Mouse (Mus musculus): Measurements from ENCODE around the gene Olfr68. TPM values are rescaled to one million over a fixed set of nuclear protein-coding genes. Genes with fewer than 3 reads are reported as not detected.
"Not testable (repeated sequence)": the region's sequence is repeated elsewhere in the genome, so short reads cannot be mapped to it uniquely, and the experiment has no call there.

Olfr68 gene
- polyA plus RNA-seq, 1 experiment from 2014 or later = not detected

GRCm38 (mm10) chr7:103771494-103771893 is 8.0 kb downstream of the Olfr68 start, which contains the start of gene Olfr69:
TSS of gene Olfr69 (minus strand) at chr7:103771594.
- no peak for TF ChIP-seq CTCF (IDR thresholded peaks at IDR 0.05; ENCODE audit: low read depth)
- 73% methylated on average over 2 of the region's 2 CpGs for WGBS
- DNase-seq (ENCODE audit: low spot score) (no peak), ATAC-seq (replicated peaks; ENCODE audit: low FRiP score, low read depth) (no peak)
- no peaks in the 10 kb centered on the region for H3K9me3 ChIP-seq (replicated peaks; ENCODE audit: low read length)
- no peak within 1 kb of the TSS for H3K4me3 ChIP-seq (replicated peaks; ENCODE audit: low read depth, low read length)
- H3K4me1 ChIP-seq (replicated peaks; ENCODE audit: insufficient read depth, low read length) = no peaks in the 10 kb centered on the region
- H3K4me2 ChIP-seq (ENCODE audit: low read length) = no peak within 1 kb of the TSS
- H3K9ac ChIP-seq (ENCODE audit: low read depth, low read length) = no peak within 1 kb of the TSS
- no peaks in the 10 kb centered on the region for H3K36me3 ChIP-seq (ENCODE audit: insufficient read depth, low read length)
- no peak within 1 kb of the TSS for H3K27ac ChIP-seq
- H3K27me3 ChIP-seq (ENCODE audit: insufficient read depth, low read length) = no peaks in the 10 kb centered on the region

GRCm38 (mm10) chr7:103767687-103768086 is 11.8 kb downstream of the Olfr68 start:
- H3K36me3 ChIP-seq (ENCODE audit: insufficient read depth, low read length); H3K9ac ChIP-seq (ENCODE audit: low read depth, low read length); H3K4me3 ChIP-seq (replicated peaks; ENCODE audit: low read depth, low read length); H3K27me3 ChIP-seq (ENCODE audit: insufficient read depth, low read length); ATAC-seq (replicated peaks; ENCODE audit: low FRiP score, low read depth); H3K4me1 ChIP-seq (replicated peaks; ENCODE audit: insufficient read depth, low read length); H3K27ac ChIP-seq; DNase-seq (ENCODE audit: low spot score); H3K4me2 ChIP-seq (ENCODE audit: low read length); H3K9me3 ChIP-seq (replicated peaks; ENCODE audit: low read length): not testable (repeated sequence)
- WGBS = 91% methylated on average over 4 of the region's 6 CpGs

- not testable (repeated sequence) for DNase-seq (ENCODE audit: low spot score); H3K9me3 ChIP-seq (replicated peaks; ENCODE audit: low read length); H3K4me2 ChIP-seq (ENCODE audit: low read length); H3K4me3 ChIP-seq (replicated peaks; ENCODE audit: low read depth, low read length); H3K36me3 ChIP-seq (ENCODE audit: insufficient read depth, low read length); H3K4me1 ChIP-seq (replicated peaks; ENCODE audit: insufficient read depth, low read length); H3K9ac ChIP-seq (ENCODE audit: low read depth, low read length); ATAC-seq (replicated peaks; ENCODE audit: low FRiP score, low read depth); H3K27ac ChIP-seq; H3K27me3 ChIP-seq (ENCODE audit: insufficient read depth, low read length)
- 81% methylated on average over 6 of the region's 6 CpGs for WGBS
These were observed 17.3 kb downstream of the Olfr68 start for GRCm38 (mm10) chr7:103762212-103762611.

- no peak for ATAC-seq (replicated peaks; ENCODE audit: low FRiP score, low read depth)
- no peaks in the 10 kb centered on the region for H3K27me3 ChIP-seq (ENCODE audit: insufficient read depth, low read length)
- H3K9ac ChIP-seq (ENCODE audit: low read depth, low read length) = no peak within 1 kb of the TSS
- no peak for TF ChIP-seq CTCF (IDR thresholded peaks at IDR 0.05; ENCODE audit: low read depth)
- no peak for DNase-seq (ENCODE audit: low spot score)
- H3K4me3 ChIP-seq (replicated peaks; ENCODE audit: low read depth, low read length) = no peak within 1 kb of the TSS
- H3K4me2 ChIP-seq (ENCODE audit: low read length) = no peak within 1 kb of the TSS
- H3K9me3 ChIP-seq (replicated peaks; ENCODE audit: low read length) = no peaks in the 10 kb centered on the region
- no peaks in the 10 kb centered on the region for H3K4me1 ChIP-seq (replicated peaks; ENCODE audit: insufficient read depth, low read length)
- no peak within 1 kb of the TSS for H3K27ac ChIP-seq
- no peaks in the 10 kb centered on the region for H3K36me3 ChIP-seq (ENCODE audit: insufficient read depth, low read length)
- WGBS = 34% methylated on average over 2 of the region's 2 CpGs
These were observed 22.3 kb downstream of the Olfr68 start, which contains the start of gene Olfr630 for GRCm38 (mm10) chr7:103757233-103757632. TSS of gene Olfr630 (minus strand) at chr7:103757333.

GRCm38 (mm10) chr7:103744843-103745242 is 34.7 kb downstream of the Olfr68 start, which contains the start of gene Olfr629:
TSS of gene Olfr629 (minus strand) at chr7:103744943.
- Histone ChIP-seq H3K27me3 (ENCODE audit: insufficient read depth, low read length) (no peaks in the 10 kb centered on the region), H3K27ac (no peak within 1 kb of the TSS), H3K9me3 (replicated peaks; ENCODE audit: low read length) (no peaks in the 10 kb centered on the region), H3K9ac (ENCODE audit: low read depth, low read length) (no peak within 1 kb of the TSS), H3K4me3 (replicated peaks; ENCODE audit: low read depth, low read length) (no peak within 1 kb of the TSS), H3K4me2 (ENCODE audit: low read length) (no peak within 1 kb of the TSS), H3K36me3 (ENCODE audit: insufficient read depth, low read length) (no peaks in the 10 kb centered on the region), H3K4me1 (replicated peaks; ENCODE audit: insufficient read depth, low read length) (no peaks in the 10 kb centered on the region)
- ATAC-seq (replicated peaks; ENCODE audit: low FRiP score, low read depth) (no peak), DNase-seq (ENCODE audit: low spot score) (no peak)
- no peak for TF ChIP-seq CTCF (IDR thresholded peaks at IDR 0.05; ENCODE audit: low read depth)
- WGBS = 74% methylated on average over 2 of the region's 2 CpGs

- WGBS = 93% methylated on average over 1 of the region's 1 CpGs
- Histone ChIP-seq H3K36me3 (ENCODE audit: insufficient read depth, low read length) (no peaks in the 10 kb centered on the region), H3K4me1 (replicated peaks; ENCODE audit: insufficient read depth, low read length) (no peaks in the 10 kb centered on the region), H3K9ac (ENCODE audit: low read depth, low read length) (no peak within 1 kb of the TSS), H3K9me3 (replicated peaks; ENCODE audit: low read length) (no peaks in the 10 kb centered on the region), H3K27me3 (ENCODE audit: insufficient read depth, low read length) (no peaks in the 10 kb centered on the region), H3K27ac (no peak within 1 kb of the TSS), H3K4me3 (replicated peaks; ENCODE audit: low read depth, low read length) (no peak within 1 kb of the TSS), H3K4me2 (ENCODE audit: low read length) (no peak within 1 kb of the TSS)
- no peak for ATAC-seq (replicated peaks; ENCODE audit: low FRiP score, low read depth)
- no peak for DNase-seq (ENCODE audit: low spot score)
- TF ChIP-seq CTCF (IDR thresholded peaks at IDR 0.05; ENCODE audit: low read depth) = no peak
These were observed 49.4 kb downstream of the Olfr68 start, which contains the start of gene Olfr628 for GRCm38 (mm10) chr7:103730074-103730473. TSS of gene Olfr628 (plus strand) at chr7:103730374.

Other genes starting within 250 kb of the Olfr68 start
- gene Olfr612, start 237.0 kb downstream of the Olfr68 start, polyA plus RNA-seq (2015; fragmentation: Nextera tagmentation; extraction: Ambion mirVana) = not detected in 2 replicates
- not detected in 2 replicates for gene Olfr613, start 231.6 kb downstream of the Olfr68 start, polyA plus RNA-seq (2015; fragmentation: Nextera tagmentation; extraction: Ambion mirVana)
- gene Olfr615, start 223.6 kb downstream of the Olfr68 start, polyA plus RNA-seq (2015; fragmentation: Nextera tagmentation; extraction: Ambion mirVana) = not detected in 2 replicates
- not detected in 2 replicates for gene Olfr616, start 210.6 kb downstream of the Olfr68 start, polyA plus RNA-seq (2015; fragmentation: Nextera tagmentation; extraction: Ambion mirVana)
- gene Olfr617, start 206.6 kb downstream of the Olfr68 start, polyA plus RNA-seq (2015; fragmentation: Nextera tagmentation; extraction: Ambion mirVana) = not detected in 2 replicates
- gene Olfr618, start 189.6 kb downstream of the Olfr68 start, polyA plus RNA-seq (2015; fragmentation: Nextera tagmentation; extraction: Ambion mirVana) = not detected in 2 replicates
- gene Olfr619, start 179.1 kb downstream of the Olfr68 start, polyA plus RNA-seq (2015; fragmentation: Nextera tagmentation; extraction: Ambion mirVana) = not detected in 2 replicates
- gene Olfr620, start 167.2 kb downstream of the Olfr68 start, polyA plus RNA-seq (2015; fragmentation: Nextera tagmentation; extraction: Ambion mirVana) = not detected in 2 replicates
- gene Olfr622, start 137.0 kb downstream of the Olfr68 start, polyA plus RNA-seq (2015; fragmentation: Nextera tagmentation; extraction: Ambion mirVana) = not detected in 2 replicates
- not detected in 2 replicates for gene Olfr623, start 116.0 kb downstream of the Olfr68 start, polyA plus RNA-seq (2015; fragmentation: Nextera tagmentation; extraction: Ambion mirVana)
- gene Olfr624, start 108.5 kb downstream of the Olfr68 start, polyA plus RNA-seq (2015; fragmentation: Nextera tagmentation; extraction: Ambion mirVana) = 0.01 and 0.04 TPM in 2 replicates
- gene Olfr625-ps1, start 97.0 kb downstream of the Olfr68 start, polyA plus RNA-seq (2015; fragmentation: Nextera tagmentation; extraction: Ambion mirVana) = not detected in 2 replicates
- not detected in 2 replicates for gene Olfr243, start 65.0 kb downstream of the Olfr68 start, polyA plus RNA-seq (2015; fragmentation: Nextera tagmentation; extraction: Ambion mirVana)
- gene Olfr628, start 49.3 kb downstream of the Olfr68 start, polyA plus RNA-seq (2015; fragmentation: Nextera tagmentation; extraction: Ambion mirVana) = not detected in 2 replicates
- gene Olfr629, start 34.8 kb downstream of the Olfr68 start, polyA plus RNA-seq (2015; fragmentation: Nextera tagmentation; extraction: Ambion mirVana) = not detected in 2 replicates
- gene Olfr630, start 22.4 kb downstream of the Olfr68 start, polyA plus RNA-seq (2015; fragmentation: Nextera tagmentation; extraction: Ambion mirVana) = not detected in 2 replicates
- not detected in 2 replicates for gene Olfr69, start 8.1 kb downstream of the Olfr68 start, polyA plus RNA-seq (2015; fragmentation: Nextera tagmentation; extraction: Ambion mirVana)
- gene Olfr67, start 12.1 kb upstream of the Olfr68 start, polyA plus RNA-seq (2015; fragmentation: Nextera tagmentation; extraction: Ambion mirVana) = not detected in 2 replicates
- gene Hbb-bt, start 34.3 kb upstream of the Olfr68 start, polyA plus RNA-seq (2015; fragmentation: Nextera tagmentation; extraction: Ambion mirVana) = 402 and 408 TPM in 2 replicates
- 1,726 and 1,799 TPM in 2 replicates for gene Hbb-bs, start 48.4 kb upstream of the Olfr68 start, polyA plus RNA-seq (2015; fragmentation: Nextera tagmentation; extraction: Ambion mirVana)
- gene Hbb-bh2, start 60.8 kb upstream of the Olfr68 start, polyA plus RNA-seq (2015; fragmentation: Nextera tagmentation; extraction: Ambion mirVana) = not detected in 2 replicates
- gene Hbb-bh1, start 63.5 kb upstream of the Olfr68 start, polyA plus RNA-seq (2015; fragmentation: Nextera tagmentation; extraction: Ambion mirVana) = not detected in 2 replicates
- 0.38 and 0.54 TPM in 2 replicates for gene Hbb-y, start 73.5 kb upstream of the Olfr68 start, polyA plus RNA-seq (2015; fragmentation: Nextera tagmentation; extraction: Ambion mirVana)
- not detected in 2 replicates for gene Olfr66, start 106.6 kb upstream of the Olfr68 start, polyA plus RNA-seq (2015; fragmentation: Nextera tagmentation; extraction: Ambion mirVana)
- gene Olfr64, start 114.8 kb upstream of the Olfr68 start, polyA plus RNA-seq (2015; fragmentation: Nextera tagmentation; extraction: Ambion mirVana) = not detected in 2 replicates
- gene Olfr65, start 123.8 kb upstream of the Olfr68 start, polyA plus RNA-seq (2015; fragmentation: Nextera tagmentation; extraction: Ambion mirVana) = not detected in 2 replicates
- not detected in 2 replicates for gene Olfr631, start 149.1 kb upstream of the Olfr68 start, polyA plus RNA-seq (2015; fragmentation: Nextera tagmentation; extraction: Ambion mirVana)
- gene Olfr632, start 154.6 kb upstream of the Olfr68 start, polyA plus RNA-seq (2015; fragmentation: Nextera tagmentation; extraction: Ambion mirVana) = not detected in 2 replicates
- gene Olfr633, start 164.7 kb upstream of the Olfr68 start, polyA plus RNA-seq (2015; fragmentation: Nextera tagmentation; extraction: Ambion mirVana) = not detected in 2 replicates
- gene Olfr635, start 191.5 kb upstream of the Olfr68 start, polyA plus RNA-seq (2015; fragmentation: Nextera tagmentation; extraction: Ambion mirVana) = not detected in 2 replicates
- not detected in 2 replicates for gene Olfr638, start 219.0 kb upstream of the Olfr68 start, polyA plus RNA-seq (2015; fragmentation: Nextera tagmentation; extraction: Ambion mirVana)
- gene Olfr639, start 237.6 kb upstream of the Olfr68 start, polyA plus RNA-seq (2015; fragmentation: Nextera tagmentation; extraction: Ambion mirVana) = 0.01 TPM in 1 of 2 replicates, not detected in the other
- not detected in 2 replicates for gene Olfr640, start 245.9 kb upstream of the Olfr68 start, polyA plus RNA-seq (2015; fragmentation: Nextera tagmentation; extraction: Ambion mirVana)

All from kidney, postnatal 0 days (tissue).